Mouse (Mus musculus) hindbrain, embryonic 11.5 days (tissue): ENCODE measurements around the gene Psd4. TPM values are rescaled to one million over a fixed set of nuclear protein-coding genes. Genes with fewer than 3 reads are reported as not detected.

Source experiments
- ATAC-seq: fragments of 200-750 bp; cut with Nextera tagmentation; 2 replicates; pipeline ENCODE4 v1.8.0; 2017; ENCODE audit warnings: mild to moderate bottlenecking, moderate TSS enrichment, moderate library complexity; ENCODE audit not compliant: low FRiP score
- DNase-seq: peaks from one replicate; pipeline ENCODE4 v3.0.0-alpha.2; 2015; ENCODE audit warnings: low spot score
- H3K27ac ChIP-seq: fragments of 300-500 bp; sonication (generic); 2 replicates; pipeline ENCODE4 v1.5.1; 2014; ENCODE audit warnings: mild to moderate bottlenecking, low read depth, low read length
- H3K27me3 ChIP-seq: fragments of 300-500 bp; sonication (generic); 2 replicates; pipeline ENCODE4 v1.6.1; 2014; ENCODE audit warnings: mild to moderate bottlenecking, low read length, moderate library complexity, mixed read lengths; ENCODE audit not compliant: control insufficient read depth, insufficient read depth
- H3K36me3 ChIP-seq: fragments of 300-500 bp; sonication (generic); 2 replicates; pipeline ENCODE4 v1.6.1; 2014; ENCODE audit warnings: mild to moderate bottlenecking, low read length, moderate library complexity, mixed read lengths; ENCODE audit not compliant: control insufficient read depth, insufficient read depth
- H3K4me1 ChIP-seq: fragments of 300-500 bp; sonication (generic); replicated peaks from 2 replicates; pipeline ENCODE4 v1.6.1; 2014; ENCODE audit warnings: low read length, mixed read lengths; ENCODE audit not compliant: control insufficient read depth, insufficient read depth
- H3K4me2 ChIP-seq: fragments of 300-500 bp; sonication (generic); replicated peaks from 2 replicates; pipeline ENCODE4 v1.6.1; 2014; ENCODE audit warnings: mild to moderate bottlenecking, low read depth, low read length
- H3K4me3 ChIP-seq: fragments of 300-500 bp; sonication (generic); 2 replicates; pipeline ENCODE4 v1.5.1; 2014; ENCODE audit warnings: low read depth, low read length
- H3K9ac ChIP-seq: fragments of 300-500 bp; sonication (generic); 2 replicates; pipeline ENCODE4 v1.6.1; 2014; ENCODE audit warnings: low read depth, low read length
- H3K9me3 ChIP-seq: fragments of 300-500 bp; sonication (generic); 2 replicates; pipeline ENCODE4 v1.6.1; 2016; ENCODE audit warnings: low read length; ENCODE audit not compliant: control insufficient read depth
- WGBS: fragments of 180-500 bp; shearing (Covaris S2); extraction: QIAGEN DNeasy Blood & Tissue Kit; methylation state at CpG from one replicate; pipeline ENCODE4 v1.1.7; 2014; 5-methylcytosine and 5-hydroxymethylcytosine counted together
- polyA plus RNA-seq: library from polyadenylated mRNA; unstranded; fragments of >200 nt; fragmentation: Nextera tagmentation; extraction: Ambion mirVana; gene quantifications from 2 replicates; pipeline ENCODE4 v1.2.1, GENCODE M21; 2014

Gene Psd4
- 0.45 and 0.46 TPM in 2 replicates for polyA plus RNA-seq

- Histone ChIP-seq H3K27me3 (peaks cover 5% of the 10 kb centered on the region), H3K4me1 (no peaks in the 10 kb centered on the region), H3K36me3 (no peaks in the 10 kb centered on the region), H3K4me2 (peak within 1 kb of the TSS; percentile 78), H3K4me3 (peak within 1 kb of the TSS; percentile 34), H3K27ac (no peak within 1 kb of the TSS), H3K9ac (peak within 1 kb of the TSS; percentile 49; the same call in 1 of the 2 replicates), H3K9me3 (no peaks in the 10 kb centered on the region)
- DNase-seq (peak; percentile 61), ATAC-seq (peak; percentile 88)
- 4% methylated on average over 47 of the region's 47 CpGs for WGBS
Observed at GRCm38 (mm10) chr2:24367030-24367894, at the start of gene Psd4. TSS of gene Psd4 (plus strand) at chr2:24367580.

GRCm38 (mm10) chr2:24317919-24318598, 49.3 kb upstream of the Psd4 start:
- Histone ChIP-seq H3K9me3 (no peaks in the 10 kb centered on the region), H3K27me3 (no peaks in the 10 kb centered on the region), H3K4me3 (no peak overlapping the region), H3K36me3 (no peaks in the 10 kb centered on the region), H3K4me1 (no peaks in the 10 kb centered on the region), H3K27ac (no peak overlapping the region), H3K9ac (no peak overlapping the region), H3K4me2 (no peak overlapping the region)
- 85% methylated on average over 4 of the region's 4 CpGs for WGBS
- no peak for DNase-seq
- no peak for ATAC-seq

GRCm38 (mm10) chr2:24335333-24335732, 32.0 kb upstream of the Psd4 start:
- Histone ChIP-seq H3K27ac (no peak overlapping the region), H3K9ac (no peak overlapping the region), H3K4me3 (no peak overlapping the region), H3K4me1 (no peaks in the 10 kb centered on the region), H3K4me2 (no peak overlapping the region), H3K9me3 (no peaks in the 10 kb centered on the region), H3K36me3 (no peaks in the 10 kb centered on the region), H3K27me3 (no peaks in the 10 kb centered on the region)
- WGBS, result 71% methylated on average over 3 of the region's 3 CpGs
- no peak for ATAC-seq
- no peak for DNase-seq

DNA sequence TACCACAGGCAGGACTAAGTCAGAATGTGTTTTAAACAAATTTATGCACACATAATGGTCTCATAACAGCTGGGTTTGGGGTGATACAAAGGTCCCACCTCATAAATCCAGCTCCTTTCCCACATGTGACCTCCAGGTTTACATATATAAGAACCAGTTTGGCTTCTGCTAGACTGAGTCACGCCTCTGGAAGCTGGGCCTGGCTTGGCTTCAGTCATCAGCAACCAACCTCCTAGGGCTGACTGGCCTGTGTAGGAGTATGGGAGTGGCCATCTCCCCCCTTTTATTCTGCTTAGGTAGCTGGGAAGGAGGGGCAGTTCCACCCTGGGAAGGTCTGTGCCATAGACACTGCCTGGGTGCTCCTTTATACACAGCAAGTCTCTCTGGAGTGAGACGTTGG, 30.8 kb upstream of the Psd4 start, which contains the start of gene Il1rn:
Gene Il1rn (plus strand): TSS at position 309 of the 400 bp plus-strand sequence.
- no peaks in the 10 kb centered on the region for H3K9me3 ChIP-seq
- H3K36me3 ChIP-seq, result no peaks in the 10 kb centered on the region
- no peak within 1 kb of the TSS for H3K4me2 ChIP-seq
- ATAC-seq (no peak), DNase-seq (no peak)
- H3K27me3 ChIP-seq, result no peaks in the 10 kb centered on the region
- 82% methylated on average over 2 of the region's 2 CpGs for WGBS
- H3K4me3 ChIP-seq, result no peak within 1 kb of the TSS
- H3K4me1 ChIP-seq, result no peaks in the 10 kb centered on the region
- H3K9ac ChIP-seq, result no peak within 1 kb of the TSS
- H3K27ac ChIP-seq, result no peak within 1 kb of the TSS

DNA sequence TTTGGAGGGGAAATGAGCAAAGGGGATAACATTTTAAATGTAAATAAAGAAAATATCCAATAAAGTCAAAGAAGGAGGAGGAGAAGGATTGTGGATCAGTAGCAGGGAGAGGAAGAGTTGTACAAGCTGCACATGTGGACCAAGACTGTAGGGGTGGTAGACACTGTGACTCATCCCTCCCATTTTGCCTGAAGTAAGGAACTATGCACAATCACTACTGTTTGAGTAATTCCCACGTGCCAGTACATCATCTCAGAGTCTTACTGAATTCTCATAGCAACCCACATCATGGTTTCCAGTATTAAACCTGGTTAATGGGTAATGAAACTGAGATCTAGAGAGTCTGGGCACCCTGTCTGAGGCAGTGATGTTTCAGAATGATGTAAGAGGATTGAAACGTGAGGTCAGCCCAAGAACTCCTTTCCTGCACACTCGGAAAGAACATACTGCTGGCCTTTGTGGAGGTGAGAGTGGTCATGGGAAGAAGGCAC, 25.9 kb upstream of the Psd4 start:
- Histone ChIP-seq H3K4me1 (no peaks in the 10 kb centered on the region), H3K27me3 (no peaks in the 10 kb centered on the region), H3K4me3 (no peak overlapping the region), H3K4me2 (no peak overlapping the region), H3K36me3 (no peaks in the 10 kb centered on the region), H3K27ac (no peak overlapping the region), H3K9ac (no peak overlapping the region), H3K9me3 (no peaks in the 10 kb centered on the region)
- DNase-seq (no peak), ATAC-seq (no peak)
- WGBS, result 73% methylated on average over 3 of the region's 3 CpGs

DNA sequence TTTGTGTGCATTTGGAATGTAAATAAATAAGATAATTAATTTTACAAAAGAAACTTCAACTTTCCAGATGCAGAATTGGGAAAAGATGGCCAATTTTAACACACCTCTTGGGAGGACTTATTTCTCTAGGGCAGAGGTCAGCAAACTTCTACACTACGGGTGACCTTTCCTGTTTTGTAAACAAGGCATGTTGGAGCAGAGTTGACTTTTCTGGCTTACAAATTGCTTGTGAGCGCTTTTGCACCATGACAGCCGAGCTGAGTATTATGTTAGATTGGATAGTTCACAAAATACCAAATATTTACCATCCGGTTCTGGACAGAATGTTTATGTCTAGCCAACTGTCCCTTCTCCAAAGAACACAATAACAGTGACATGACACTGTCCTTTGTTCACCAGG, 22.8 kb upstream of the Psd4 start:
- no peaks in the 10 kb centered on the region for H3K27me3 ChIP-seq
- no peak for ATAC-seq
- H3K4me2 ChIP-seq, result no peak overlapping the region
- H3K9me3 ChIP-seq, result no peaks in the 10 kb centered on the region
- H3K9ac ChIP-seq, result no peak overlapping the region
- DNase-seq, result no peak
- H3K4me1 ChIP-seq, result no peaks in the 10 kb centered on the region
- H3K4me3 ChIP-seq, result no peak overlapping the region
- 69% methylated on average over 4 of the region's 4 CpGs for WGBS
- no peak overlapping the region for H3K27ac ChIP-seq
- no peaks in the 10 kb centered on the region for H3K36me3 ChIP-seq

DNA sequence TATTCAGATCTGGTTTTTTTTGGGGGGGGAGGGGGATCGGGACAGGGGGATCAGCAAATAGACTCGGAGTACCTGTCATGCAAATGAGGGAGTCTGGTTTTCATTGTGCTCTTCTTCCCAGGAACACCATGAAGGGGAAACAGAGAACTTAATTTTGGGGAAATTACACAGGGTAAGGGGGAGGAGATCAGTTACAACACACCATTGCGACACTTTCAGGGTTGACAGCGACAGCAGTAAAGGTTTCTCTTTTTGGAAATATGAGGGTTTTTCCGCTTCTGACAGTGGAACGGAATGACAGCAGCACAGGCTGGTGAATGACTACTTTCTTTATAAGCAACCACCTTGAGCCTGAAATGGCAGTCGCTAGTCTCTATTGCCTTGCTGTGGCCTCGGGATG, 22.3 kb upstream of the Psd4 start:
- ATAC-seq, result no peak
- 75% methylated on average over 8 of the region's 8 CpGs for WGBS
- DNase-seq, result no peak
- Histone ChIP-seq H3K27me3 (no peaks in the 10 kb centered on the region), H3K4me1 (no peaks in the 10 kb centered on the region), H3K9ac (no peak overlapping the region), H3K4me2 (no peak overlapping the region), H3K27ac (no peak overlapping the region), H3K4me3 (no peak overlapping the region), H3K36me3 (no peaks in the 10 kb centered on the region), H3K9me3 (no peaks in the 10 kb centered on the region)

DNA sequence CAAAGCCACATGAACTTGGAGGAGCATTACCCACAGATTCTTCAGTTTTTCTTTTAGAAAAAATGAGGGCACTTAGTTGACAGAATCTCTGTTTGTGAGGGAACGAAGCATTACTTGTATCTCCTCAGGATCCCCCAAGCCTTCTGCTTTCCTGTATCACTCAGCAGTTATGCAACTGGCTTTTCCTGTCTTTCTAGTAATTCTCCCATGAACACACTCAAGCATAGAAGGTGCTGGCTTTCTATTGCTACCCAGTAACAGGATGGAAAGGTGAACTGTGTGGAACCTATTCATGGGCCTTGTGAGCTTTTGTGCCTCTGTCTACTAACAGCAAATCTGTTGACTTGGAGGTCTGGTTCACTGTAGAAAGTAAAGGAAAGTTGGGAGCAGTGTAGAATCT, 19.5 kb upstream of the Psd4 start:
- Histone ChIP-seq H3K4me2 (no peak overlapping the region), H3K4me1 (no peaks in the 10 kb centered on the region), H3K36me3 (no peaks in the 10 kb centered on the region), H3K27me3 (no peaks in the 10 kb centered on the region), H3K9ac (no peak overlapping the region), H3K4me3 (no peak overlapping the region), H3K27ac (no peak overlapping the region), H3K9me3 (no peaks in the 10 kb centered on the region)
- ATAC-seq, result no peak
- 90% methylated on average over 1 of the region's 1 CpGs for WGBS
- DNase-seq, result no peak
